In the genomic region with DNA sequence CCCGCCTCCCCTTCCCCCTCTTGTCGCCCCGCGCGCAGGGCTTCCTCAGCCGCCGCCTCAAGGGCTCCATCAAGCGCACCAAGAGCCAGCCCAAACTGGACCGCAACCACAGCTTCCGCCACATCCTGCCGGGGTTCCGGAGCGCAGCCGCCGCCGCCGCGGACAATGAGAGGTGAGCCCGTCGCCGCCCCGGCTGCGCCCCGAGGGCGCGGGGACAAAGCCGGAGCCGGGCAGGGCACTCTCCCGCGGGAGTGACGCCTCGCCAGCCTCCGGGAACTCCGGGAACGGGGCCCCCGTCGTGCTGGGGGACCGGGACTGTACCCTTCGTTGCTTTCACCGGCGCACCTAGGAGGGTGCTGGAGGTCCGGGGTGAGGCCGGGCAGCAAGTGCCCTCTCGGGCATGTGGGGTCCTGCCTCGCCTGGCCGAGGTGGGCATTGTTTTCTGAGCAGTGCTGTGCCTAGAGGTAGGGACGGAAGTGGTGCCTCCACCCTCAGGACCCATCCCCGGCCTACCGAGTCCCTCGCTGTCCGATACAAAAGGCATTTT, we compare ENCODE assay signal across 8 mouse cellular contexts.
DNase-seq lines count a peak whose midpoint lies in the region; ATAC-seq and TF ChIP-seq lines count a peak whose summit lies in the region.

No protein-coding gene starts in this region.

- intact Hi-C loops in heart, adult 2 months (cut with DNase I), result loop anchor here (2.0 kb wide), 1 partner anchor 35 kb away; no protein-coding TSS in a partner anchor

- TF ChIP-seq POLR2A in brain, embryonic 14.5 days (IDR thresholded peaks at IDR 0.05; ENCODE audit: borderline replicate concordance, extremely low read depth, insufficient read depth, insufficient read length, poor library complexity, severe bottlenecking), result 0 out of 2 replicates have a peak, but pooled peaks have one; percentile 1
- TF ChIP-seq POLR2A in heart, adult 2 months (IDR thresholded peaks at IDR 0.05; ENCODE audit: insufficient read depth, low read depth, low read length), result no peak
- TF ChIP-seq POLR2A in thymus, adult 2 months (IDR thresholded peaks at IDR 0.05; ENCODE audit: control insufficient read depth, extremely low read depth, insufficient read depth, low read length, poor library complexity), result 0 out of 2 replicates have a peak, but pooled peaks have one; percentile 34

- ATAC-seq in intestine, postnatal 0 days, result peak; percentile 28
- ATAC-seq in liver, embryonic 14.5 days (ENCODE audit: insufficient read depth), result peak; percentile 47; the same call in 1 of the 2 replicates

- DNase-seq in layer of hippocampus, adult 2 months (ENCODE audit: low spot score in 2 of 2), result no peak
- DNase-seq in layer of hippocampus, postnatal 14 days (ENCODE audit: low spot score in 2 of 2), result no peak
- peak; percentile 62 for DNase-seq in brain, embryonic 14.5 days (ENCODE audit: low read depth)
- DNase-seq in heart, adult 2 months, result peak; percentile 85 to 87
- DNase-seq in liver, embryonic 14.5 days (ENCODE audit: low read depth in 3 of 3, low spot score in 3 of 3), result no peak
- peak; percentile 77 to 79 for DNase-seq in natural killer cell, adult 2 months (ENCODE audit: low spot score in 2 of 2)
- peak; percentile 75 for DNase-seq in thymus, adult 2 months

- no peaks in the 10 kb centered on the region for H3K36me3 ChIP-seq in heart, adult 2 months (ENCODE audit: control insufficient read depth, insufficient read depth, low read length)
- peaks cover 4% of the 10 kb centered on the region; the same call in 1 of the 2 replicates for H3K36me3 ChIP-seq in intestine, postnatal 0 days (ENCODE audit: control insufficient read depth, insufficient read depth)
- H3K36me3 ChIP-seq in liver, embryonic 14.5 days (replicated peaks; ENCODE audit: control insufficient read depth, insufficient read depth, low read depth), result no peaks in the 10 kb centered on the region
- H3K36me3 ChIP-seq in thymus, adult 2 months (ENCODE audit: control insufficient read depth, insufficient read depth, low read length), result no peaks in the 10 kb centered on the region

- peaks cover 24% of the 10 kb centered on the region for H3K4me1 ChIP-seq in heart, adult 2 months (ENCODE audit: control insufficient read depth, insufficient read depth, low read length)
- H3K4me1 ChIP-seq in intestine, postnatal 0 days (replicated peaks; ENCODE audit: control insufficient read depth, insufficient read depth, low read length), result peaks cover 13% of the 10 kb centered on the region
- H3K4me1 ChIP-seq in liver, embryonic 14.5 days (replicated peaks; ENCODE audit: control insufficient read depth in 2 of 2, insufficient read depth in 2 of 2, low read length in 1 of 2), result no peaks in the 10 kb centered on the region
- H3K4me1 ChIP-seq in thymus, adult 2 months (replicated peaks; ENCODE audit: control insufficient read depth, insufficient read depth, low read length), result peaks cover 26% of the 10 kb centered on the region

- peak overlapping the region; percentile 74 for H3K4me3 ChIP-seq in layer of hippocampus, adult 2 months
- H3K4me3 ChIP-seq in heart, adult 2 months, result peak overlapping the region; percentile 70
- H3K4me3 ChIP-seq in intestine, postnatal 0 days (ENCODE audit: low read depth, low read length), result peak overlapping the region; percentile 76
- H3K4me3 ChIP-seq in liver, embryonic 14.5 days (ENCODE audit: insufficient read depth in 1 of 2, low read depth in 2 of 2, low read length in 2 of 2), result peak overlapping the region; percentile 36 to 57
- H3K4me3 ChIP-seq in thymus, adult 2 months (ENCODE audit: control insufficient read depth, insufficient read depth, low read length), result peak overlapping the region; percentile 57

- 6% methylated on average over 51 of the region's 51 CpGs for whole genome bisulfite sequencing in heart, adult 2 months
- 0% methylated on average over 41 of the region's 51 CpGs for WGBS in intestine, postnatal 0 days
- 0% methylated on average over 50 of the region's 51 CpGs for WGBS in liver, embryonic 14.5 days (ENCODE audit: insufficient replicate concordance)
- WGBS in thymus, adult 2 months, result under 1% methylated on average over 51 of the region's 51 CpGs

- no peaks in the 10 kb centered on the region for H3K9me3 ChIP-seq in intestine, postnatal 0 days (ENCODE audit: control insufficient read depth)
- H3K9me3 ChIP-seq in liver, embryonic 14.5 days (ENCODE audit: control insufficient read depth, low read length), result no peaks in the 10 kb centered on the region

- peak overlapping the region; percentile 90 for H3K27ac ChIP-seq in layer of hippocampus, adult 2 months
- peak overlapping the region; percentile 68 for H3K27ac ChIP-seq in heart, adult 2 months
- peak overlapping the region; percentile 54; the same call in 1 of the 2 replicates for H3K27ac ChIP-seq in intestine, postnatal 0 days (ENCODE audit: low read depth, low read length)
- no peak overlapping the region for H3K27ac ChIP-seq in liver, embryonic 14.5 days
- H3K27ac ChIP-seq in thymus, adult 2 months (ENCODE audit: control insufficient read depth, insufficient read depth, low read length), result no peak overlapping the region

- peaks cover 3% of the 10 kb centered on the region for H3K79me2 ChIP-seq in heart, adult 2 months (replicated peaks; ENCODE audit: control insufficient read depth, insufficient read depth, low read length)

- TF ChIP-seq EP300 in heart, adult 2 months (IDR thresholded peaks at IDR 0.05; ENCODE audit: insufficient read depth, low read depth, low read length), result no peak
- TF ChIP-seq EP300 in liver, embryonic 14.5 days (IDR thresholded peaks at IDR 0.05; ENCODE audit: low read depth), result no peak

- H3K27me3 ChIP-seq in heart, adult 2 months (ENCODE audit: control insufficient read depth, insufficient read depth, low read length), result no peaks in the 10 kb centered on the region
- no peaks in the 10 kb centered on the region for H3K27me3 ChIP-seq in intestine, postnatal 0 days (replicated peaks; ENCODE audit: control insufficient read depth, insufficient read depth, low read length)
- H3K27me3 ChIP-seq in liver, embryonic 14.5 days (ENCODE audit: control insufficient read depth, insufficient read depth, low read length), result peaks cover 36% of the 10 kb centered on the region
- no peaks in the 10 kb centered on the region; the same call in 1 of the 2 replicates for H3K27me3 ChIP-seq in thymus, adult 2 months (ENCODE audit: control insufficient read depth, insufficient read depth, low read length)

- H3K4me2 ChIP-seq in intestine, postnatal 0 days (replicated peaks; ENCODE audit: low read depth), result peak overlapping the region; percentile 97
- H3K4me2 ChIP-seq in liver, embryonic 14.5 days (ENCODE audit: low read depth), result peak overlapping the region; percentile 55

- TF ChIP-seq CTCF in layer of hippocampus, adult 2 months (conservative IDR thresholded peaks at IDR 0.05), result no peak
- no peak for TF ChIP-seq CTCF in brain, embryonic 14.5 days (IDR thresholded peaks at IDR 0.05; ENCODE audit: borderline replicate concordance, extremely low read depth, insufficient read depth, insufficient read length)
- no peak for TF ChIP-seq CTCF in heart, adult 2 months (IDR thresholded peaks at IDR 0.05)
- TF ChIP-seq CTCF in intestine, postnatal 0 days (IDR thresholded peaks at IDR 0.05; ENCODE audit: low read depth), result no peak
- TF ChIP-seq CTCF in liver, embryonic 14.5 days (IDR thresholded peaks at IDR 0.05; ENCODE audit: low read depth), result no peak
- no peak for TF ChIP-seq CTCF in thymus, adult 2 months (IDR thresholded peaks at IDR 0.05; ENCODE audit: borderline replicate concordance, control insufficient read depth, extremely low read depth, insufficient read depth, low read length, poor library complexity)

- peak overlapping the region; percentile 80 for H3K9ac ChIP-seq in heart, adult 2 months (ENCODE audit: low read depth, low read length)
- peak overlapping the region; percentile 71 for H3K9ac ChIP-seq in intestine, postnatal 0 days (ENCODE audit: low read depth, low read length)
- peak overlapping the region; percentile 16; the same call in 1 of the 2 replicates for H3K9ac ChIP-seq in liver, embryonic 14.5 days (replicated peaks)

Comparison
In these comparisons a context has a peak if more than half of its experiments do, and no peak if none do; other contexts are left out.
1. DNase-seq: peak in brain, embryonic 14.5 days (single experiment), heart, adult 2 months (2 of 2), natural killer cell, adult 2 months (2 of 2) and thymus, adult 2 months (single experiment); none in layer of hippocampus, adult 2 months (0 of 2), layer of hippocampus, postnatal 14 days (0 of 2) and liver, embryonic 14.5 days (0 of 3).
2. H3K27ac ChIP-seq: peak in layer of hippocampus, adult 2 months (single experiment), heart, adult 2 months (single experiment) and intestine, postnatal 0 days (single experiment); none in liver, embryonic 14.5 days (single experiment) and thymus, adult 2 months (single experiment).
3. H3K9ac ChIP-seq: peak in every context shown above with its lines; median percentile 80 in heart, adult 2 months; 71 in intestine, postnatal 0 days; 16 in liver, embryonic 14.5 days.
4. Peak in every context shown above with its lines, with median percentiles within 50 percentile points of each other: H3K4me3 ChIP-seq.